Mouse (Mus musculus): Measurements from ENCODE around the gene Trpm2. TPM values are rescaled to one million over a fixed set of nuclear protein-coding genes. Genes with fewer than 3 reads are reported as not detected.
A peak's percentile ranks its signal among the peaks of the same experiment; 100 is the strongest.

The Trpm2 gene
- total and polyA plus RNA-seq, 2 experiments from 2014 or later, result 0.11 to 0.27 TPM

GRCm38 (mm10) chr10:77978351-77979350 lies 8.3 kb upstream of the Trpm2 start, which contains the start of gene 1810043G02Rik:
TSS of gene 1810043G02Rik (plus strand) at chr10:77978524.
- 1% methylated on average over 53 of the region's 57 CpGs for WGBS
- H3K4me1 ChIP-seq (ENCODE audit: control insufficient read depth, insufficient read depth), result no peaks in the 10 kb centered on the region
- H3K4me2 ChIP-seq (ENCODE audit: low read depth, low read length), result peak within 1 kb of the TSS; percentile 68
- H3K9ac ChIP-seq (replicated peaks; ENCODE audit: low read depth, low read length), result peak within 1 kb of the TSS; percentile 53
- H3K9me3 ChIP-seq (replicated peaks; ENCODE audit: control insufficient read depth, low read length), result no peaks in the 10 kb centered on the region
- 0 out of 2 replicates have a peak, but pooled peaks have one; percentile 0 for TF ChIP-seq CTCF (IDR thresholded peaks at IDR 0.05; ENCODE audit: low read depth)
- TF ChIP-seq EP300 (IDR thresholded peaks at IDR 0.05; ENCODE audit: low read depth), result no peak
- no peaks in the 10 kb centered on the region; the same call in none of the 2 replicates for H3K36me3 ChIP-seq (replicated peaks; ENCODE audit: control insufficient read depth, insufficient read depth, low read length)
- H3K27ac ChIP-seq (ENCODE audit: low read depth), result no peak within 1 kb of the TSS
- H3K4me3 ChIP-seq (ENCODE audit: low read depth, low read length), result peak within 1 kb of the TSS; percentile 59
- peak; percentile 93 for DNase-seq (ENCODE audit: low spot score)
- H3K27me3 ChIP-seq (ENCODE audit: control insufficient read depth, insufficient read depth, low read length), result no peaks in the 10 kb centered on the region
- peak; percentile 98 for ATAC-seq (ENCODE audit: insufficient read depth, low read depth)

GRCm38 (mm10) chr10:77976458-77977150 lies 6.2 kb upstream of the Trpm2 start:
- ATAC-seq (ENCODE audit: insufficient read depth, low read depth), result no peak
- Histone ChIP-seq H3K4me3 (ENCODE audit: low read depth, low read length) (no peak overlapping the region), H3K36me3 (replicated peaks; ENCODE audit: control insufficient read depth, insufficient read depth, low read length) (no peaks in the 10 kb centered on the region; the same call in none of the 2 replicates), H3K27ac (ENCODE audit: low read depth) (no peak overlapping the region), H3K9ac (replicated peaks; ENCODE audit: low read depth, low read length) (no peak overlapping the region), H3K4me1 (ENCODE audit: control insufficient read depth, insufficient read depth) (no peaks in the 10 kb centered on the region), H3K9me3 (replicated peaks; ENCODE audit: control insufficient read depth, low read length) (no peaks in the 10 kb centered on the region), H3K4me2 (ENCODE audit: low read depth, low read length) (no peak overlapping the region), H3K27me3 (ENCODE audit: control insufficient read depth, insufficient read depth, low read length) (no peaks in the 10 kb centered on the region)
- 60% methylated on average over 8 of the region's 8 CpGs for WGBS
- DNase-seq (ENCODE audit: low spot score), result no peak
- no peak for TF ChIP-seq EP300 (IDR thresholded peaks at IDR 0.05; ENCODE audit: low read depth)
- TF ChIP-seq CTCF (IDR thresholded peaks at IDR 0.05; ENCODE audit: low read depth), result no peak

GRCm38 (mm10) chr10:77975653-77976052 lies 5.3 kb upstream of the Trpm2 start:
- 0 out of 2 replicates have a peak, but pooled peaks cover 1% of the 10 kb centered on the region for H3K27me3 ChIP-seq (ENCODE audit: control insufficient read depth, insufficient read depth, low read length)
- H3K27ac ChIP-seq (ENCODE audit: low read depth), result no peak overlapping the region
- H3K9me3 ChIP-seq (replicated peaks; ENCODE audit: control insufficient read depth, low read length), result no peaks in the 10 kb centered on the region
- no peak for TF ChIP-seq CTCF (IDR thresholded peaks at IDR 0.05; ENCODE audit: low read depth)
- TF ChIP-seq EP300 (IDR thresholded peaks at IDR 0.05; ENCODE audit: low read depth), result no peak
- H3K4me1 ChIP-seq (ENCODE audit: control insufficient read depth, insufficient read depth), result no peaks in the 10 kb centered on the region
- H3K4me2 ChIP-seq (ENCODE audit: low read depth, low read length), result no peak overlapping the region
- 10% methylated on average over 4 of the region's 4 CpGs for WGBS
- no peak overlapping the region for H3K4me3 ChIP-seq (ENCODE audit: low read depth, low read length)
- ATAC-seq (ENCODE audit: insufficient read depth, low read depth) (no peak), DNase-seq (ENCODE audit: low spot score) (no peak)
- no peaks in the 10 kb centered on the region; the same call in 1 of the 2 replicates for H3K36me3 ChIP-seq (replicated peaks; ENCODE audit: control insufficient read depth, insufficient read depth, low read length)
- no peak overlapping the region for H3K9ac ChIP-seq (replicated peaks; ENCODE audit: low read depth, low read length)

GRCm38 (mm10) chr10:77974811-77975210 lies 4.4 kb upstream of the Trpm2 start:
- Histone ChIP-seq H3K4me2 (ENCODE audit: low read depth, low read length) (no peak overlapping the region), H3K9ac (replicated peaks; ENCODE audit: low read depth, low read length) (no peak overlapping the region), H3K4me1 (ENCODE audit: control insufficient read depth, insufficient read depth) (no peaks in the 10 kb centered on the region), H3K4me3 (ENCODE audit: low read depth, low read length) (no peak overlapping the region), H3K27ac (ENCODE audit: low read depth) (no peak overlapping the region), H3K27me3 (ENCODE audit: control insufficient read depth, insufficient read depth, low read length) (peaks cover 10% of the 10 kb centered on the region; the same call in 1 of the 2 replicates), H3K36me3 (replicated peaks; ENCODE audit: control insufficient read depth, insufficient read depth, low read length) (no peaks in the 10 kb centered on the region), H3K9me3 (replicated peaks; ENCODE audit: control insufficient read depth, low read length) (no peaks in the 10 kb centered on the region)
- no peak for TF ChIP-seq EP300 (IDR thresholded peaks at IDR 0.05; ENCODE audit: low read depth)
- no peak for TF ChIP-seq CTCF (IDR thresholded peaks at IDR 0.05; ENCODE audit: low read depth)
- ATAC-seq (ENCODE audit: insufficient read depth, low read depth) (no peak), DNase-seq (ENCODE audit: low spot score) (no peak)
- WGBS, result 40% methylated on average over 5 of the region's 5 CpGs

GRCm38 (mm10) chr10:77974323-77974722 lies 4.0 kb upstream of the Trpm2 start:
- H3K4me3 ChIP-seq (ENCODE audit: low read depth, low read length), result no peak overlapping the region
- no peak overlapping the region for H3K9ac ChIP-seq (replicated peaks; ENCODE audit: low read depth, low read length)
- TF ChIP-seq EP300 (IDR thresholded peaks at IDR 0.05; ENCODE audit: low read depth) (no peak), CTCF (IDR thresholded peaks at IDR 0.05; ENCODE audit: low read depth) (no peak)
- peaks cover 13% of the 10 kb centered on the region; the same call in 1 of the 2 replicates for H3K27me3 ChIP-seq (ENCODE audit: control insufficient read depth, insufficient read depth, low read length)
- DNase-seq (ENCODE audit: low spot score) (no peak), ATAC-seq (ENCODE audit: insufficient read depth, low read depth) (no peak)
- H3K9me3 ChIP-seq (replicated peaks; ENCODE audit: control insufficient read depth, low read length), result no peaks in the 10 kb centered on the region
- H3K4me1 ChIP-seq (ENCODE audit: control insufficient read depth, insufficient read depth), result no peaks in the 10 kb centered on the region
- 64% methylated on average over 5 of the region's 5 CpGs for WGBS
- no peaks in the 10 kb centered on the region for H3K36me3 ChIP-seq (replicated peaks; ENCODE audit: control insufficient read depth, insufficient read depth, low read length)
- no peak overlapping the region for H3K4me2 ChIP-seq (ENCODE audit: low read depth, low read length)
- H3K27ac ChIP-seq (ENCODE audit: low read depth), result no peak overlapping the region

Measured in heart, postnatal 0 days (tissue).